Mouse (Mus musculus): ENCODE data around the gene Stard9. TPM values are rescaled to one million over a fixed set of nuclear protein-coding genes. Genes with fewer than 3 reads are reported as not detected.

Gene Stard9
- total and polyA plus RNA-seq, 2 experiments from 2014 or later: 1.8 to 11.8 TPM

GRCm38 (mm10) chr2:120707041-120707440, 78.1 kb downstream of the Stard9 start:
- ATAC-seq: no peak
- Histone ChIP-seq H3K27me3 (ENCODE audit: insufficient read depth, low read length) (no peaks in the 10 kb centered on the region), H3K9me3 (ENCODE audit: low read length) (no peaks in the 10 kb centered on the region), H3K9ac (no peak overlapping the region), H3K4me1 (ENCODE audit: insufficient read depth) (no peaks in the 10 kb centered on the region), H3K4me3 (ENCODE audit: low read depth, low read length) (no peak overlapping the region), H3K27ac (ENCODE audit: low read depth, low read length) (no peak overlapping the region), H3K36me3 (ENCODE audit: insufficient read depth) (no peaks in the 10 kb centered on the region), H3K4me2 (ENCODE audit: low read depth) (no peak overlapping the region)
- DNase-seq: no peak
- no peak for TF ChIP-seq CTCF (IDR thresholded peaks at IDR 0.05; ENCODE audit: low read depth)

- Histone ChIP-seq H3K9me3 (ENCODE audit: low read length) (no peaks in the 10 kb centered on the region), H3K4me1 (ENCODE audit: insufficient read depth) (no peaks in the 10 kb centered on the region), H3K36me3 (ENCODE audit: insufficient read depth) (peaks cover 28% of the 10 kb centered on the region), H3K27me3 (ENCODE audit: insufficient read depth, low read length) (no peaks in the 10 kb centered on the region), H3K9ac (no peak overlapping the region), H3K27ac (ENCODE audit: low read depth, low read length) (no peak overlapping the region), H3K4me3 (ENCODE audit: low read depth, low read length) (no peak overlapping the region), H3K4me2 (ENCODE audit: low read depth) (no peak overlapping the region)
- 87% methylated on average over 3 of the region's 3 CpGs for WGBS
- TF ChIP-seq CTCF (IDR thresholded peaks at IDR 0.05; ENCODE audit: low read depth): no peak
- ATAC-seq (no peak), DNase-seq (no peak)
Measured at GRCm38 (mm10) chr2:120710154-120710553, 81.2 kb downstream of the Stard9 start.

GRCm38 (mm10) chr2:120710948-120711347, 82.0 kb downstream of the Stard9 start:
- Histone ChIP-seq H3K4me3 (ENCODE audit: low read depth, low read length) (no peak overlapping the region), H3K27ac (ENCODE audit: low read depth, low read length) (no peak overlapping the region), H3K4me1 (ENCODE audit: insufficient read depth) (no peaks in the 10 kb centered on the region), H3K9me3 (ENCODE audit: low read length) (no peaks in the 10 kb centered on the region), H3K4me2 (ENCODE audit: low read depth) (no peak overlapping the region), H3K36me3 (ENCODE audit: insufficient read depth) (peaks cover 31% of the 10 kb centered on the region), H3K9ac (no peak overlapping the region), H3K27me3 (ENCODE audit: insufficient read depth, low read length) (no peaks in the 10 kb centered on the region)
- WGBS: 93% methylated on average over 3 of the region's 3 CpGs
- TF ChIP-seq CTCF (IDR thresholded peaks at IDR 0.05; ENCODE audit: low read depth): no peak
- ATAC-seq (no peak), DNase-seq (no peak)

- WGBS: 98% methylated on average over 3 of the region's 3 CpGs
- H3K27me3 ChIP-seq (ENCODE audit: insufficient read depth, low read length): no peaks in the 10 kb centered on the region
- H3K9ac ChIP-seq: no peak overlapping the region
- no peaks in the 10 kb centered on the region for H3K9me3 ChIP-seq (ENCODE audit: low read length)
- no peaks in the 10 kb centered on the region for H3K4me1 ChIP-seq (ENCODE audit: insufficient read depth)
- no peak for ATAC-seq
- H3K4me3 ChIP-seq (ENCODE audit: low read depth, low read length): no peak overlapping the region
- peaks cover 51% of the 10 kb centered on the region for H3K36me3 ChIP-seq (ENCODE audit: insufficient read depth)
- H3K4me2 ChIP-seq (ENCODE audit: low read depth): no peak overlapping the region
- no peak for TF ChIP-seq CTCF (IDR thresholded peaks at IDR 0.05; ENCODE audit: low read depth)
- no peak for DNase-seq
- H3K27ac ChIP-seq (ENCODE audit: low read depth, low read length): no peak overlapping the region
Measured at GRCm38 (mm10) chr2:120713441-120713840, 84.5 kb downstream of the Stard9 start.

GRCm38 (mm10) chr2:120718496-120718895, 89.6 kb downstream of the Stard9 start:
- no peak for ATAC-seq
- no peak for DNase-seq
- H3K27me3 ChIP-seq (ENCODE audit: insufficient read depth, low read length): no peaks in the 10 kb centered on the region
- H3K9ac ChIP-seq: no peak overlapping the region
- H3K27ac ChIP-seq (ENCODE audit: low read depth, low read length): no peak overlapping the region
- H3K4me3 ChIP-seq (ENCODE audit: low read depth, low read length): no peak overlapping the region
- no peak overlapping the region for H3K4me2 ChIP-seq (ENCODE audit: low read depth)
- WGBS: 96% methylated on average over 8 of the region's 8 CpGs
- no peaks in the 10 kb centered on the region for H3K9me3 ChIP-seq (ENCODE audit: low read length)
- no peaks in the 10 kb centered on the region for H3K4me1 ChIP-seq (ENCODE audit: insufficient read depth)
- H3K36me3 ChIP-seq (ENCODE audit: insufficient read depth): peaks cover 81% of the 10 kb centered on the region
- TF ChIP-seq CTCF (IDR thresholded peaks at IDR 0.05; ENCODE audit: low read depth): no peak

- ATAC-seq: no peak
- Histone ChIP-seq H3K4me3 (ENCODE audit: low read depth, low read length) (no peak overlapping the region), H3K9me3 (ENCODE audit: low read length) (no peaks in the 10 kb centered on the region), H3K4me1 (ENCODE audit: insufficient read depth) (no peaks in the 10 kb centered on the region), H3K4me2 (ENCODE audit: low read depth) (no peak overlapping the region), H3K27me3 (ENCODE audit: insufficient read depth, low read length) (no peaks in the 10 kb centered on the region), H3K36me3 (ENCODE audit: insufficient read depth) (peaks cover 86% of the 10 kb centered on the region), H3K27ac (ENCODE audit: low read depth, low read length) (no peak overlapping the region), H3K9ac (no peak overlapping the region)
- no peak for DNase-seq
- TF ChIP-seq CTCF (IDR thresholded peaks at IDR 0.05; ENCODE audit: low read depth): no peak
- WGBS: 92% methylated on average over 6 of the region's 6 CpGs
Measured at GRCm38 (mm10) chr2:120720821-120721220, 91.9 kb downstream of the Stard9 start.

GRCm38 (mm10) chr2:120721911-120722310, 93.0 kb downstream of the Stard9 start:
- peaks cover 90% of the 10 kb centered on the region for H3K36me3 ChIP-seq (ENCODE audit: insufficient read depth)
- H3K9me3 ChIP-seq (ENCODE audit: low read length): no peaks in the 10 kb centered on the region
- H3K27ac ChIP-seq (ENCODE audit: low read depth, low read length): no peak overlapping the region
- H3K4me1 ChIP-seq (ENCODE audit: insufficient read depth): no peaks in the 10 kb centered on the region
- no peak overlapping the region for H3K4me3 ChIP-seq (ENCODE audit: low read depth, low read length)
- DNase-seq: no peak
- H3K4me2 ChIP-seq (ENCODE audit: low read depth): no peak overlapping the region
- ATAC-seq: no peak
- 97% methylated on average over 2 of the region's 2 CpGs for WGBS
- no peak overlapping the region for H3K9ac ChIP-seq
- TF ChIP-seq CTCF (IDR thresholded peaks at IDR 0.05; ENCODE audit: low read depth): no peak
- no peaks in the 10 kb centered on the region for H3K27me3 ChIP-seq (ENCODE audit: insufficient read depth, low read length)

- H3K27ac ChIP-seq (ENCODE audit: low read depth, low read length): no peak overlapping the region
- peak; percentile 18; the same call in 1 of the 2 replicates for ATAC-seq
- H3K4me1 ChIP-seq (ENCODE audit: insufficient read depth): no peaks in the 10 kb centered on the region
- no peaks in the 10 kb centered on the region for H3K27me3 ChIP-seq (ENCODE audit: insufficient read depth, low read length)
- no peak overlapping the region for H3K4me3 ChIP-seq (ENCODE audit: low read depth, low read length)
- TF ChIP-seq CTCF (IDR thresholded peaks at IDR 0.05; ENCODE audit: low read depth): no peak
- H3K36me3 ChIP-seq (ENCODE audit: insufficient read depth): peaks cover 90% of the 10 kb centered on the region
- H3K9me3 ChIP-seq (ENCODE audit: low read length): no peaks in the 10 kb centered on the region
- WGBS: 71% methylated on average over 8 of the region's 8 CpGs
- DNase-seq: no peak
- no peak overlapping the region for H3K4me2 ChIP-seq (ENCODE audit: low read depth)
- H3K9ac ChIP-seq: no peak overlapping the region
Measured at GRCm38 (mm10) chr2:120722491-120722890, 93.6 kb downstream of the Stard9 start.
